Mouse (Mus musculus) monocyte, adult 59 days (primary cell): Measurements from ENCODE around the gene Cstf2. TPM values are rescaled to one million over a fixed set of nuclear protein-coding genes. Genes with fewer than 3 reads are reported as not detected.

ENCODE experiments used
- total RNA-seq, 2 experiments: library from RNA; stranded (reverse); gene quantifications; one replicate each; pipeline ENCODE4 v1.2.4; 2023

The Cstf2 gene
- total RNA-seq: 10 to 100 TPM; 14.0 to 18.9 TPM

DNA sequence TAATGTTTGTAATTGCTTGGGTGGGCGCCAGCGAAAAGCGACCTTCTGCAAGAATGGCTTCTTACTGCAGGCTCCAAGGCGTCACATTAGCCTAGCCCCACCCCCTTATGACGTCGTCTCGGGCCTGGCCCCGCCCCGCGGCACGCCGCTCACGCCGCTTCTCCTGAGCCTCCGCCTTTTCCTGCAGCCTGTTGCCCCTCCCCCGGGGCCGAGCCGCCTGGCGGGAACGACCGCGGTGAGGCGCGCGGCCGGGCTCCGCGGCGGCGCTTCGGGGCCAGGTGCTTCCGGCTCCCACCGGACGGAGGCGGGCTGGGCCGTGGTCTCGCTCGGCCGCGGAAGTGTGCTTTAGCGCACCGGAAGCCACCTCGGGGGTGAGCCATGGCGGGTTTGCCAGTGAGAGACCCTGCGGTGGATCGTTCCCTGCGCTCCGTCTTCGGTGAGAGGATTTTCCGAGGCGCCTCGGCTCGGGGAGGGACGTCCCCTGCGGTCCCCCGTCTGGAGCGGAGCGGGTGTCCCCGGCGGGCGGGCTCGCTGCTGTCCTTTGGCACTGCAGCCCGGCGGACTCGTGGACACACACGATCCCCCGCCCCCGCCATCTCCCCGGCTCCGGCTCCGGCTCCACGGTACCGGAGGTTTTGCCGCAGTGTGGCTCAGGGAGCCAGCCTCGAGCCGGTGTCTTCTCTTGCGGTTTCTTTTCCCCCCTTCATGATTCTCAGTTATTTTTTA, at the start of gene Cstf2:
Gene Cstf2, plus strand, starts transcription at position 201 of the 726 bp plus-strand sequence.

Other genes with a start within 250 kb of the Cstf2 start
- not detected for gene Tnmd, start 208.2 kb upstream of the Cstf2 start, total RNA-seq
- under 1 TPM in 1 of 2 experiments, not detected in 1; 0.26 TPM for gene Tspan6, start 160.8 kb upstream of the Cstf2 start, total RNA-seq
- not detected for gene Srpx2, start 150.8 kb upstream of the Cstf2 start, total RNA-seq
- gene Sytl4, start 77.4 kb upstream of the Cstf2 start, total RNA-seq: 1 to 10 TPM in 1 of 2 experiments, not detected in 1; 1.1 TPM
- gene Xkrx, start 102.9 kb downstream of the Cstf2 start, total RNA-seq: 1 to 10 TPM in 1 of 2 experiments, under 1 TPM in 1; 0.36 to 1.8 TPM
- gene Arl13a, start 128.3 kb downstream of the Cstf2 start, total RNA-seq: not detected
- 1 to 10 TPM in 1 of 2 experiments, not detected in 1; 1.0 TPM for gene Nox1, start 162.8 kb downstream of the Cstf2 start, total RNA-seq
- gene Trmt2b, start 217.8 kb downstream of the Cstf2 start, total RNA-seq: 10 to 100 TPM; 12.2 to 14.0 TPM
- not detected for gene Tmem35a, start 236.0 kb downstream of the Cstf2 start, total RNA-seq
- gene Cenpi, start 248.9 kb downstream of the Cstf2 start, total RNA-seq: under 1 TPM; 0.39 to 0.46 TPM